Comparison of ENCODE assay signal across 26 mouse cellular contexts in genomic region chr11:59375475-59375874, GRCm38 (mm10). TPM values are rescaled to one million over a fixed set of nuclear protein-coding genes. Genes with fewer than 3 reads are reported as not detected.
A peak's percentile ranks its signal among the peaks of the same experiment; 100 is the strongest.
DNase-seq lines count a peak whose midpoint lies in the region; ATAC-seq and TF ChIP-seq lines count a peak whose summit lies in the region.
"Had no signal": no experiment of that assay in that cellular context is flagged by ENCODE, and none has a peak within 500 bp of the region (broad histone marks: within the 10 kb centered on the region; RNA-seq: fewer than 3 reads in every experiment).

Gene Prss38 (minus strand): TSS chr11:59375657.

- TF ChIP-seq POLR2A in MEL (IDR thresholded peaks at IDR 0.05; ENCODE audit: control insufficient read depth in 1 of 2, insufficient read depth in 1 of 2, low read depth in 1 of 2, low read length in 2 of 2, poor library complexity in 1 of 2): no peak

- H3K9me3 ChIP-seq in hindbrain, postnatal 0 days (ENCODE audit: low read length): no peaks in the 10 kb centered on the region
- no peaks in the 10 kb centered on the region for H3K9me3 ChIP-seq in hindbrain, embryonic 14.5 days (ENCODE audit: control insufficient read depth, low read length)
- no peaks in the 10 kb centered on the region for H3K9me3 ChIP-seq in lung, postnatal 0 days (ENCODE audit: low read length)
- H3K9me3 ChIP-seq in MEL (replicated peaks; ENCODE audit: insufficient read depth, low read length): no peaks in the 10 kb centered on the region
- H3K9me3 ChIP-seq in forebrain, embryonic 16.5 days (ENCODE audit: control insufficient read depth, low read length): no peaks in the 10 kb centered on the region
- H3K9me3 ChIP-seq: hindbrain, embryonic 10.5 days; kidney, embryonic 15.5 days; limb, embryonic 12.5 days; lung, embryonic 15.5 days; neural tube, embryonic 13.5 days had no signal

- no peaks in the 10 kb centered on the region for H3K4me1 ChIP-seq in hindbrain, postnatal 0 days (ENCODE audit: insufficient read depth, low read length)
- H3K4me1 ChIP-seq in hindbrain, embryonic 14.5 days (replicated peaks; ENCODE audit: control insufficient read depth, insufficient read depth, low read length): no peaks in the 10 kb centered on the region
- H3K4me1 ChIP-seq in lung, postnatal 0 days (ENCODE audit: insufficient read depth, low read depth, low read length): no peaks in the 10 kb centered on the region
- no peaks in the 10 kb centered on the region for H3K4me1 ChIP-seq in MEL (ENCODE audit: control insufficient read depth in 1 of 2, insufficient read depth in 2 of 2, low read length in 2 of 2)
- no peaks in the 10 kb centered on the region for H3K4me1 ChIP-seq in forebrain, embryonic 16.5 days (replicated peaks; ENCODE audit: control insufficient read depth, insufficient read depth, low read length)
- H3K4me1 ChIP-seq: kidney, embryonic 15.5 days; limb, embryonic 12.5 days; lung, embryonic 15.5 days; neural tube, embryonic 13.5 days had no signal

- no peak within 1 kb of the TSS for H3K27ac ChIP-seq in hindbrain, postnatal 0 days
- H3K27ac ChIP-seq in hindbrain, embryonic 14.5 days: no peak within 1 kb of the TSS
- no peak within 1 kb of the TSS for H3K27ac ChIP-seq in lung, postnatal 0 days (ENCODE audit: low read length)
- no peak within 1 kb of the TSS for H3K27ac ChIP-seq in MEL (ENCODE audit: control insufficient read depth, low read depth, low read length)
- H3K27ac ChIP-seq in forebrain, embryonic 16.5 days (ENCODE audit: low read length): no peak within 1 kb of the TSS
- H3K27ac ChIP-seq: hindbrain, embryonic 10.5 days; kidney, embryonic 15.5 days; limb, embryonic 12.5 days; lung, embryonic 15.5 days; neural tube, embryonic 13.5 days had no signal

- H3K9ac ChIP-seq in hindbrain, postnatal 0 days (replicated peaks; ENCODE audit: low read length): no peak within 1 kb of the TSS
- no peak within 1 kb of the TSS for H3K9ac ChIP-seq in hindbrain, embryonic 14.5 days
- no peak within 1 kb of the TSS for H3K9ac ChIP-seq in lung, postnatal 0 days (replicated peaks; ENCODE audit: low read depth)
- H3K9ac ChIP-seq in MEL (ENCODE audit: control insufficient read depth, low read depth, low read length, poor library complexity, severe bottlenecking): no peak within 1 kb of the TSS
- H3K9ac ChIP-seq in forebrain, embryonic 16.5 days (replicated peaks; ENCODE audit: low read depth, low read length): no peak within 1 kb of the TSS
- H3K9ac ChIP-seq: kidney, embryonic 15.5 days; limb, embryonic 12.5 days; lung, embryonic 15.5 days; neural tube, embryonic 13.5 days had no signal

- no peaks in the 10 kb centered on the region for H3K79me2 ChIP-seq in MEL (ENCODE audit: control insufficient read depth, insufficient read depth, low read length, poor library complexity)

- H3K27me3 ChIP-seq in hindbrain, postnatal 0 days (ENCODE audit: insufficient read depth, low read length): no peaks in the 10 kb centered on the region
- no peaks in the 10 kb centered on the region for H3K27me3 ChIP-seq in hindbrain, embryonic 14.5 days (ENCODE audit: control insufficient read depth, insufficient read depth, low read length)
- H3K27me3 ChIP-seq in lung, postnatal 0 days (replicated peaks; ENCODE audit: insufficient read depth, low read length): no peaks in the 10 kb centered on the region
- peaks cover 10 to 21% of the 10 kb centered on the region in 2 experiments for H3K27me3 ChIP-seq in MEL (ENCODE audit: control insufficient read depth in 1 of 2, insufficient read depth in 2 of 2, low read length in 2 of 2)
- H3K27me3 ChIP-seq in forebrain, embryonic 16.5 days (replicated peaks; ENCODE audit: control insufficient read depth, insufficient read depth, low read length): no peaks in the 10 kb centered on the region
- H3K27me3 ChIP-seq: kidney, embryonic 15.5 days; limb, embryonic 12.5 days; lung, embryonic 15.5 days; neural tube, embryonic 13.5 days had no signal

- ATAC-seq in hindbrain, postnatal 0 days: no peak
- ATAC-seq in hindbrain, embryonic 14.5 days (ENCODE audit: low FRiP score): no peak
- no peak for ATAC-seq in lung, postnatal 0 days
- ATAC-seq in neutrophil, adult 5-6 weeks (ENCODE audit: extremely low read depth, insufficient number of reproducible peaks, low FRiP score, poor library complexity, severe bottlenecking): 0 out of 2 replicates have a peak, but pooled peaks have one; percentile 6
- ATAC-seq in monocyte, adult 5-6 weeks (replicated peaks; ENCODE audit: insufficient number of reproducible peaks, low FRiP score, low TSS enrichment, poor library complexity, severe bottlenecking): no peak
- no peak for ATAC-seq in forebrain, embryonic 16.5 days
- ATAC-seq: inflammation-experienced regulatory T-cells, adult 6 months had no signal

- peak; percentile 37 for TF ChIP-seq CTCF in hindbrain, postnatal 0 days (IDR thresholded peaks at IDR 0.05; ENCODE audit: low read depth)
- TF ChIP-seq CTCF in lung, postnatal 0 days (IDR thresholded peaks at IDR 0.05): peak; percentile 35; the same call in 1 of the 2 replicates
- TF ChIP-seq CTCF in MEL (IDR thresholded peaks at IDR 0.05 in 2 of 3, conservative IDR thresholded peaks at IDR 0.05 in 1 of 3; ENCODE audit: control insufficient read depth in 1 of 3, insufficient read depth in 1 of 3, low read depth in 2 of 3, low read length in 3 of 3, poor library complexity in 1 of 3, severe bottlenecking in 1 of 3): peak; percentile 20 to 46 (median 25); a peak in 3 of 6 replicates

- no peak for TF ChIP-seq RAD21 in MEL (IDR thresholded peaks at IDR 0.05; ENCODE audit: low read depth, low read length)

- H3K4me2 ChIP-seq in hindbrain, postnatal 0 days (ENCODE audit: low read depth, low read length): no peak within 1 kb of the TSS
- H3K4me2 ChIP-seq in hindbrain, embryonic 14.5 days (replicated peaks): no peak within 1 kb of the TSS
- H3K4me2 ChIP-seq in lung, postnatal 0 days (replicated peaks; ENCODE audit: low read depth, low read length): no peak within 1 kb of the TSS
- H3K4me2 ChIP-seq in forebrain, embryonic 16.5 days (ENCODE audit: low read length): no peak within 1 kb of the TSS
- H3K4me2 ChIP-seq: kidney, embryonic 15.5 days; limb, embryonic 12.5 days; lung, embryonic 15.5 days; neural tube, embryonic 13.5 days had no signal

- DNase-seq in hindbrain, postnatal 0 days (ENCODE audit: low spot score): no peak
- no peak for DNase-seq in hindbrain, embryonic 14.5 days (ENCODE audit: low spot score)
- DNase-seq in lung, postnatal 0 days (ENCODE audit: low spot score): no peak
- DNase-seq in lung, adult 18-20 months: no peak
- no peak for DNase-seq in MEL (ENCODE audit: low read depth, low spot score)
- DNase-seq: adrenal gland, adult 2 months; cerebellum, adult 11 months; gastrocnemius, postnatal 14 days; right cerebral cortex, postnatal 14 days; thymus, postnatal 4 days had no signal

- H3K4me3 ChIP-seq in hindbrain, postnatal 0 days (ENCODE audit: low read length): no peak within 1 kb of the TSS
- no peak within 1 kb of the TSS for H3K4me3 ChIP-seq in hindbrain, embryonic 14.5 days (replicated peaks; ENCODE audit: low read length)
- H3K4me3 ChIP-seq in lung, postnatal 0 days (ENCODE audit: low read depth, low read length): no peak within 1 kb of the TSS
- H3K4me3 ChIP-seq in MEL (ENCODE audit: control insufficient read depth in 1 of 2, insufficient read depth in 1 of 2, low read depth in 2 of 2, low read length in 2 of 2): no peak within 1 kb of the TSS
- no peak within 1 kb of the TSS for H3K4me3 ChIP-seq in forebrain, embryonic 16.5 days (replicated peaks; ENCODE audit: low read length)
- H3K4me3 ChIP-seq: hindbrain, embryonic 10.5 days; kidney, embryonic 15.5 days; limb, embryonic 12.5 days; lung, embryonic 15.5 days; neural tube, embryonic 13.5 days had no signal

- H3K36me3 ChIP-seq in hindbrain, postnatal 0 days (ENCODE audit: insufficient read depth, low read length): no peaks in the 10 kb centered on the region
- no peaks in the 10 kb centered on the region for H3K36me3 ChIP-seq in hindbrain, embryonic 14.5 days (replicated peaks; ENCODE audit: control insufficient read depth, insufficient read depth)
- H3K36me3 ChIP-seq in lung, postnatal 0 days (ENCODE audit: insufficient read depth, low read length): no peaks in the 10 kb centered on the region
- H3K36me3 ChIP-seq in MEL (ENCODE audit: control insufficient read depth in 1 of 2, insufficient read depth in 2 of 2, low read length in 2 of 2): no peaks in the 10 kb centered on the region
- H3K36me3 ChIP-seq in forebrain, embryonic 16.5 days (ENCODE audit: control insufficient read depth, insufficient read depth): no peaks in the 10 kb centered on the region
- H3K36me3 ChIP-seq: hindbrain, embryonic 10.5 days; kidney, embryonic 15.5 days; limb, embryonic 12.5 days; lung, embryonic 15.5 days; neural tube, embryonic 13.5 days had no signal

- 82% methylated on average over 16 of the region's 16 CpGs for WGBS in hindbrain, postnatal 0 days
- 80% methylated on average over 16 of the region's 16 CpGs for WGBS in hindbrain, embryonic 14.5 days
- whole genome bisulfite sequencing in lung, postnatal 0 days: 78% methylated on average over 16 of the region's 16 CpGs
- 74% methylated on average over 16 of the region's 16 CpGs for WGBS in forebrain, embryonic 16.5 days

- no peak for TF ChIP-seq EP300 in lung, postnatal 0 days (IDR thresholded peaks at IDR 0.05)
- no peak for TF ChIP-seq EP300 in MEL (IDR thresholded peaks at IDR 0.05; ENCODE audit: low read depth in 1 of 2, low read length in 2 of 2)

TF ChIP-seq in MEL, 35 proteins besides CTCF, POLR2A, EP300 and RAD21:
- TF ChIP-seq ZKSCAN1 (IDR thresholded peaks at IDR 0.05; ENCODE audit: low read depth, low read length): no peak
- no peak for TF ChIP-seq TBP (IDR thresholded peaks at IDR 0.05; ENCODE audit: low read depth, low read length)
- no peak for TF ChIP-seq MAZ (IDR thresholded peaks at IDR 0.05; ENCODE audit: low read depth, low read length)
- TF ChIP-seq NELFE (IDR thresholded peaks at IDR 0.05; ENCODE audit: low read depth, low read length): no peak
- TF ChIP-seq ZMIZ1 (IDR thresholded peaks at IDR 0.05; ENCODE audit: low read depth, low read length): no peak

RNA-seq across cellular contexts. Expression of gene Prss38, which starts in this region (rescaled TPM):
- total RNA-seq in hindbrain, postnatal 0 days (2014; rRNA removed): not detected in 2 replicates
- polyA plus RNA-seq in hindbrain, postnatal 0 days (2015; fragmentation: Nextera tagmentation; extraction: Ambion mirVana): not detected in 2 replicates
- polyA plus RNA-seq in hindbrain, embryonic 14.5 days (2014; fragmentation: Nextera tagmentation; extraction: Ambion mirVana): not detected in 2 replicates
- polyA plus RNA-seq in lung, postnatal 0 days (2015; fragmentation: Nextera tagmentation; extraction: Ambion mirVana): not detected in 2 replicates
- total RNA-seq in MEL (2012; rRNA removed): not detected in 2 replicates
- polyA plus RNA-seq in MEL (2012; ENCODE audit: insufficient read depth in 1 of 2, insufficient read length in 2 of 2, low read depth in 1 of 2, low replicate concordance in 2 of 2, missing spikeins in 1 of 2): not detected
- total RNA-seq in neutrophil, adult 5-6 weeks (2017): not detected in 2 replicates
- total RNA-seq in monocyte, adult 5-6 weeks (2017): not detected in 3 replicates
- not detected in 2 replicates for polyA plus RNA-seq in forebrain, embryonic 16.5 days (2015; fragmentation: Nextera tagmentation; extraction: Ambion mirVana)
- total RNA-seq: adrenal gland, adult 2 months; CH12.LX; heart, adult 8-10 months; layer of hippocampus, adult 8-10 months; left cerebral cortex, adult 8-10 months had no signal
- polyA plus RNA-seq: adrenal gland, adult 2 months; embryonic facial prominence, embryonic 14.5 days; heart, embryonic 16.5 days; hindbrain, embryonic 10.5 days; kidney, embryonic 15.5 days; lung, embryonic 15.5 days; neural tube, embryonic 13.5 days; stomach, embryonic 16.5 days had no signal

Comparison
In these comparisons a context has a peak if more than half of its experiments do, and no peak if none do; other contexts are left out.
1. Peak in ATAC-seq in neutrophil, adult 5-6 weeks; RNA of the gene not detected or under 1 TPM.